Mouse (Mus musculus) bone marrow macrophage, adult 2 months (primary cell): ENCODE measurements around the gene Dock8.

Experiments used
- CTCF ChIP-seq: IDR thresholded peaks from 2 replicates; pipeline ENCODE4 v1.5.1; 2012; ENCODE audit warnings: low read depth, mild to moderate bottlenecking, low read length, moderate library complexity
- POLR2A ChIP-seq: IDR thresholded peaks from 2 replicates; pipeline ENCODE4 v1.6.1; 2012; ENCODE audit warnings: mild to moderate bottlenecking, low read depth, low read length, borderline replicate concordance

- TF ChIP-seq POLR2A, result no peak
- TF ChIP-seq CTCF, result no peak
Observed at GRCm38 (mm10) chr19:25106315-25106714, 107.0 kb downstream of the Dock8 start.
